Mouse (Mus musculus): Measurements from ENCODE around the gene Cabp4. TPM values are rescaled to one million over a fixed set of nuclear protein-coding genes. Genes with fewer than 3 reads are reported as not detected.

Cabp4 gene
- total and polyA plus RNA-seq, 3 experiments: 2.8 to 11.8 (median 6.4) TPM

- H3K4me1 ChIP-seq (ENCODE audit: control insufficient read depth in 1 of 2, insufficient read depth in 2 of 2): peaks cover 9 to 36% of the 10 kb centered on the region in 2 experiments
Observed at GRCm38 (mm10) chr19:4164100-4164499, 20.3 kb upstream of the Cabp4 start.

GRCm38 (mm10) chr19:4163543-4163887 lies 19.7 kb upstream of the Cabp4 start:
- Histone ChIP-seq H3K9ac (ENCODE audit: insufficient read depth, low read depth) (peak overlapping the region; percentile 72), H3K79me2 (replicated peaks; ENCODE audit: control insufficient read depth, extremely low read depth, insufficient read depth, poor library complexity, severe bottlenecking) (peaks cover 10% of the 10 kb centered on the region), H3K4me3 (replicated peaks in 1 of 3; ENCODE audit: low read depth in 2 of 3, low read length in 2 of 3, poor library complexity in 1 of 3) (peak overlapping the region; percentile 56 to 71 (median 67)), H3K4me2 (ENCODE audit: insufficient read depth, low read depth, poor library complexity, severe bottlenecking) (peak overlapping the region; percentile 60), H3K36me3 (replicated peaks in 1 of 2; ENCODE audit: control insufficient read depth in 1 of 2, insufficient read depth in 1 of 2, low read length in 1 of 2) (peaks cover 27 to 51% of the 10 kb centered on the region in 2 experiments), H3K27ac (ENCODE audit: insufficient read depth, low read depth) (no peak overlapping the region), H3K4me1 (ENCODE audit: control insufficient read depth in 1 of 2, insufficient read depth in 2 of 2) (peaks cover 9 to 36% of the 10 kb centered on the region in 2 experiments), H3K27me3 (replicated peaks) (no peaks in the 10 kb centered on the region), H3K9me3 (replicated peaks; ENCODE audit: low read length) (peaks cover 2% of the 10 kb centered on the region)
- TF ChIP-seq POLR2A (IDR thresholded peaks at IDR 0.05; ENCODE audit: low read depth, low read length): no peak
- 0 out of 2 replicates have a peak, but pooled peaks have one; percentile 9 for TF ChIP-seq NELFE (IDR thresholded peaks at IDR 0.05; ENCODE audit: low read depth, low read length)
- TF ChIP-seq IRF4 (IDR thresholded peaks at IDR 0.05; ENCODE audit: low read depth, low read length): no peak
- TF ChIP-seq ZMIZ1 (IDR thresholded peaks at IDR 0.05; ENCODE audit: low read depth, low read length): 0 out of 2 replicates have a peak, but pooled peaks have one; percentile 12
- no peak for TF ChIP-seq RAD21 (IDR thresholded peaks at IDR 0.05; ENCODE audit: low read depth, low read length)
- in situ Hi-C loops (cut with MboI; ENCODE audit: low pct_ligation_motif_present, low pct_unique_long_range_greater_than_20kb, low sequenced_read_pairs) (no loop called here), dilution Hi-C loops (cut with MboI; ENCODE audit: extremely low pct_ligation_motif_present, extremely low pct_unique_long_range_greater_than_20kb, low sequenced_read_pairs) (no loop called here)
- DNase-seq (ENCODE audit: extremely low read depth): no peak

More at GRCm38 (mm10) chr19:4164100-4164499, 20.3 kb upstream of the Cabp4 start:
- Histone ChIP-seq H3K27ac (ENCODE audit: insufficient read depth, low read depth) (no peak overlapping the region), H3K4me2 (ENCODE audit: insufficient read depth, low read depth, poor library complexity, severe bottlenecking) (peak overlapping the region; percentile 60; the same call in 1 of the 2 replicates), H3K79me2 (replicated peaks; ENCODE audit: control insufficient read depth, extremely low read depth, insufficient read depth, poor library complexity, severe bottlenecking) (peaks cover 10% of the 10 kb centered on the region), H3K4me3 (replicated peaks in 1 of 3; ENCODE audit: low read depth in 2 of 3, low read length in 2 of 3, poor library complexity in 1 of 3) (no peak overlapping the region), H3K9ac (ENCODE audit: insufficient read depth, low read depth) (no peak overlapping the region; the same call in 1 of the 2 replicates), H3K36me3 (replicated peaks in 1 of 2; ENCODE audit: control insufficient read depth in 1 of 2, insufficient read depth in 1 of 2, low read length in 1 of 2) (peaks cover 22 to 45% of the 10 kb centered on the region in 2 experiments), H3K27me3 (replicated peaks) (no peaks in the 10 kb centered on the region), H3K9me3 (replicated peaks; ENCODE audit: low read length) (peaks cover 2% of the 10 kb centered on the region)
- in situ Hi-C loops (cut with MboI; ENCODE audit: low pct_ligation_motif_present, low pct_unique_long_range_greater_than_20kb, low sequenced_read_pairs): no loop called here
- no peak for TF ChIP-seq KAT2A (IDR thresholded peaks at IDR 0.05; ENCODE audit: insufficient replicate concordance, low read length)
- no peak for TF ChIP-seq SMC3 (IDR thresholded peaks at IDR 0.05; ENCODE audit: low read depth, low read length)
- TF ChIP-seq ZMIZ1 (IDR thresholded peaks at IDR 0.05; ENCODE audit: low read depth, low read length): no peak
- TF ChIP-seq MYC (IDR thresholded peaks at IDR 0.05; ENCODE audit: low read depth, low read length): no peak
- no peak for TF ChIP-seq MAZ (IDR thresholded peaks at IDR 0.05; ENCODE audit: low read depth, low read length)
- TF ChIP-seq E2F4 (IDR thresholded peaks at IDR 0.05; ENCODE audit: insufficient replicate concordance, low read depth, low read length): no peak
- no peak for TF ChIP-seq GABPA (IDR thresholded peaks at IDR 0.05; ENCODE audit: insufficient replicate concordance, low read depth, low read length)
- TF ChIP-seq CHD2 (IDR thresholded peaks at IDR 0.05; ENCODE audit: low read length): no peak
- TF ChIP-seq BHLHE40 (IDR thresholded peaks at IDR 0.05; ENCODE audit: low read depth, low read length): no peak
- DNase-seq (ENCODE audit: extremely low read depth): no peak
- dilution Hi-C loops (cut with MboI; ENCODE audit: extremely low pct_ligation_motif_present, extremely low pct_unique_long_range_greater_than_20kb, low sequenced_read_pairs): no loop called here

All from CH12.LX (cell line).